Mouse (Mus musculus) splenic B cell, adult 2 months (primary cell): ENCODE results near the gene Olfr853.

Source experiments
- DNase-seq: peaks from one replicate; pipeline ENCODE4 v3.0.0-alpha.2; 2011; ENCODE audit warnings: low read depth, low spot score
- H3K27me3 ChIP-seq: 2 replicates; pipeline ENCODE4 v1.6.1; 2012; ENCODE audit warnings: mild to moderate bottlenecking, low read length, moderate library complexity, mixed read lengths; ENCODE audit not compliant: control insufficient read depth, poor library complexity, insufficient read depth, severe bottlenecking
- H3K36me3 ChIP-seq: 2 replicates; pipeline ENCODE4 v1.6.1; 2012; ENCODE audit warnings: mild to moderate bottlenecking, low read length, moderate library complexity, mixed read lengths; ENCODE audit not compliant: control insufficient read depth, poor library complexity, insufficient read depth, severe bottlenecking

Olfr853 gene

GRCm38 (mm10) chr9:19540976-19541375, at the start of gene Olfr853:
Olfr853 (minus strand) TSS chr9:19541076.
- DNase-seq = no peak
- Histone ChIP-seq H3K36me3 (no peaks in the 10 kb centered on the region), H3K27me3 (no peaks in the 10 kb centered on the region)

DNA sequence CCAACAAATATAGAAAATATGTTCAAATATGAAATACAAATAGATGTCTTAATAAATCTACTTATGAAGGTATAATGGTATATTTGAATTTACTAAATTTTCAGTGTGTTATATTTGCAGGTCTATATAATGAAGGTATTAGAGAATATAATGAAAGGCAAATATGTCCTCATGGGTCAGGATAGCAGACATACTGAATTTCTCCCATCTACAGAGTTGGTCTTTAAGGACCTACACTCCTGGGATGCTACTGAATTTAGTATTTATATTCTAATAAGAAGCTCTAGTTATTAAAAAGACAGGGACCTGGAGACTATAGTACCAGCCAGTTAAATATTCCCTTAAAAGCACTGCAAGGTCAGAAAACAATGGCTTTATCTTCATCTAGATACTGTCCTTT, 41.4 kb upstream of the Olfr853 start, which contains the start of gene Olfr855:
Gene Olfr855, plus strand, starts transcription at position 301 of the 400 bp plus-strand sequence.
- DNase-seq = no peak
- H3K27me3 ChIP-seq = no peaks in the 10 kb centered on the region
- H3K36me3 ChIP-seq = no peaks in the 10 kb centered on the region

DNA sequence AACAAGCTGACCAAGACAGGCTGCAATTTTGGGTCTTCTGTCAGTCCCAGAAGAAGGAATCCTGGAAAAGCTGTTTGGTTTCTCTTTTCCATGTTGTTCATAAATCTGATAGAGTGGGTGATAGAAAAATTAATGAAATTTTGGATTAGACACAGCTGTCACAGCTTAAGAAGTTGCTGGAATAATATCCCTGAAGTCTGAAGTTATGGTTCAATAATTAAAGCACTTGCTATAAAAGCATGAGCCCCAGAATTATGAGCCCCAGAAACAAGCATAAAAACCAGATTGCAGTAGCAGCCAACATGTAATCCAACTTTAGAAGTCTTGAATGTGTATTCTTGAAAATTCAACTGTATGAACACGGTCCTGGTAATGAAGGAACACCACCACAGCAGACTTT, 26.4 kb upstream of the Olfr853 start, which contains the start of gene Olfr854:
Gene Olfr854, minus strand, starts transcription at position 101 of the 400 bp plus-strand sequence.
- Histone ChIP-seq H3K36me3 (no peaks in the 10 kb centered on the region), H3K27me3 (no peaks in the 10 kb centered on the region)
- DNase-seq = no peak

- DNase-seq = no peak
- Histone ChIP-seq H3K36me3 (no peaks in the 10 kb centered on the region), H3K27me3 (no peaks in the 10 kb centered on the region)
Observed at GRCm38 (mm10) chr9:19492995-19493394, 47.9 kb downstream of the Olfr853 start, which contains the start of gene Olfr851. Olfr851 (plus strand) TSS chr9:19493295.
